Mouse (Mus musculus): ENCODE results near the gene Uncx. TPM values are rescaled to one million over a fixed set of nuclear protein-coding genes. Genes with fewer than 3 reads are reported as not detected.

Uncx gene
- polyA plus RNA-seq, 1 experiment from 2014 or later = 18.8 TPM

- Histone ChIP-seq H3K36me3 (no peaks in the 10 kb centered on the region), H3K27me3 (ENCODE audit: low read depth, poor library complexity, severe bottlenecking) (peaks cover 35% of the 10 kb centered on the region), H3K27ac (replicated peaks) (no peak overlapping the region), H3K4me1 (no peaks in the 10 kb centered on the region), H3K9me3 (replicated peaks) (0 out of 2 replicates have a peak, but pooled peaks cover 4% of the 10 kb centered on the region), H3K4me3 (no peak overlapping the region)
- DNase-seq (ENCODE audit: low spot score) = no peak
- WGBS = 83% methylated on average over 10 of the region's 10 CpGs
These were observed 21.3 kb upstream of the Uncx start for GRCm38 (mm10) chr5:139521987-139522386.

GRCm38 (mm10) chr5:139528851-139529250, 14.4 kb upstream of the Uncx start:
- Histone ChIP-seq H3K27ac (replicated peaks) (no peak overlapping the region), H3K27me3 (ENCODE audit: low read depth, poor library complexity, severe bottlenecking) (peaks cover 82% of the 10 kb centered on the region), H3K36me3 (no peaks in the 10 kb centered on the region), H3K4me3 (no peak overlapping the region), H3K4me1 (peaks cover 12% of the 10 kb centered on the region), H3K9me3 (replicated peaks) (no peaks in the 10 kb centered on the region)
- 75% methylated on average over 7 of the region's 7 CpGs for WGBS
- no peak for DNase-seq (ENCODE audit: low spot score)

- Histone ChIP-seq H3K4me1 (peaks cover 59% of the 10 kb centered on the region), H3K9me3 (replicated peaks) (no peaks in the 10 kb centered on the region), H3K27ac (replicated peaks) (peak overlapping the region; percentile 79), H3K4me3 (peak overlapping the region; percentile 35), H3K27me3 (ENCODE audit: low read depth, poor library complexity, severe bottlenecking) (peaks cover 96% of the 10 kb centered on the region), H3K36me3 (no peaks in the 10 kb centered on the region)
- peak; percentile 81 for DNase-seq (ENCODE audit: low spot score)
- WGBS = 1% methylated on average over 34 of the region's 34 CpGs
These were observed 7.8 kb upstream of the Uncx start for GRCm38 (mm10) chr5:139535386-139535919.

GRCm38 (mm10) chr5:139536211-139536910, 6.9 kb upstream of the Uncx start:
- no peaks in the 10 kb centered on the region for H3K9me3 ChIP-seq (replicated peaks)
- H3K36me3 ChIP-seq = no peaks in the 10 kb centered on the region
- H3K4me3 ChIP-seq = peak overlapping the region; percentile 15; the same call in 1 of the 2 replicates
- peak; percentile 84 for DNase-seq (ENCODE audit: low spot score)
- H3K4me1 ChIP-seq = peaks cover 66% of the 10 kb centered on the region
- peak overlapping the region; percentile 79 for H3K27ac ChIP-seq (replicated peaks)
- 1% methylated on average over 26 of the region's 26 CpGs for WGBS
- peaks cover 99% of the 10 kb centered on the region for H3K27me3 ChIP-seq (ENCODE audit: low read depth, poor library complexity, severe bottlenecking)

- H3K36me3 ChIP-seq = no peaks in the 10 kb centered on the region
- H3K9me3 ChIP-seq (replicated peaks) = no peaks in the 10 kb centered on the region
- peak; percentile 65 for DNase-seq (ENCODE audit: low spot score)
- H3K27ac ChIP-seq (replicated peaks) = peak overlapping the region; percentile 79
- WGBS = 1% methylated on average over 18 of the region's 18 CpGs
- peaks cover 66% of the 10 kb centered on the region for H3K4me1 ChIP-seq
- H3K27me3 ChIP-seq (ENCODE audit: low read depth, poor library complexity, severe bottlenecking) = peaks cover 99% of the 10 kb centered on the region
- peak overlapping the region; percentile 15; the same call in 1 of the 2 replicates for H3K4me3 ChIP-seq
These were observed 6.2 kb upstream of the Uncx start for GRCm38 (mm10) chr5:139536911-139537738.

GRCm38 (mm10) chr5:139537739-139538135, 5.6 kb upstream of the Uncx start:
- H3K4me3 ChIP-seq = no peak overlapping the region
- peaks cover 63% of the 10 kb centered on the region for H3K4me1 ChIP-seq
- peaks cover 99% of the 10 kb centered on the region for H3K27me3 ChIP-seq (ENCODE audit: low read depth, poor library complexity, severe bottlenecking)
- H3K27ac ChIP-seq (replicated peaks) = peak overlapping the region; percentile 69
- 10% methylated on average over 3 of the region's 3 CpGs for WGBS
- no peaks in the 10 kb centered on the region for H3K36me3 ChIP-seq
- no peaks in the 10 kb centered on the region for H3K9me3 ChIP-seq (replicated peaks)
- DNase-seq (ENCODE audit: low spot score) = peak; percentile 42

GRCm38 (mm10) chr5:139541151-139542042, 1.9 kb upstream of the Uncx start:
- H3K4me3 ChIP-seq = peak overlapping the region; percentile 41
- no peaks in the 10 kb centered on the region for H3K9me3 ChIP-seq (replicated peaks)
- H3K4me1 ChIP-seq = peaks cover 76% of the 10 kb centered on the region
- peaks cover 100% of the 10 kb centered on the region for H3K27me3 ChIP-seq (ENCODE audit: low read depth, poor library complexity, severe bottlenecking)
- H3K36me3 ChIP-seq = no peaks in the 10 kb centered on the region
- peak; percentile 69 for DNase-seq (ENCODE audit: low spot score)
- WGBS = under 1% methylated on average over 44 of the region's 44 CpGs
- peak overlapping the region; percentile 81; the same call in 1 of the 2 replicates for H3K27ac ChIP-seq (replicated peaks)

- Histone ChIP-seq H3K27me3 (ENCODE audit: low read depth, poor library complexity, severe bottlenecking) (peaks cover 100% of the 10 kb centered on the region), H3K9me3 (replicated peaks) (no peaks in the 10 kb centered on the region), H3K4me3 (peak overlapping the region; percentile 1; the same call in 1 of the 2 replicates), H3K36me3 (peaks cover 2% of the 10 kb centered on the region; the same call in 1 of the 2 replicates), H3K4me1 (peaks cover 75% of the 10 kb centered on the region), H3K27ac (replicated peaks) (no peak overlapping the region)
- WGBS = 0% methylated on average over 1 of the region's 1 CpGs
- peak; percentile 37 for DNase-seq (ENCODE audit: low spot score)
These were observed 1.3 kb upstream of the Uncx start for GRCm38 (mm10) chr5:139542043-139542365.

GRCm38 (mm10) chr5:139542556-139542955, 738 bp upstream of the Uncx start:
- 0% methylated on average over 5 of the region's 5 CpGs for WGBS
- DNase-seq (ENCODE audit: low spot score) = no peak
- Histone ChIP-seq H3K27ac (replicated peaks) (no peak overlapping the region; the same call in 1 of the 2 replicates), H3K27me3 (ENCODE audit: low read depth, poor library complexity, severe bottlenecking) (peaks cover 100% of the 10 kb centered on the region), H3K4me3 (peak overlapping the region; percentile 53; the same call in 1 of the 2 replicates), H3K9me3 (replicated peaks) (no peaks in the 10 kb centered on the region), H3K4me1 (peaks cover 75% of the 10 kb centered on the region), H3K36me3 (peaks cover 8% of the 10 kb centered on the region; the same call in 1 of the 2 replicates)

- Histone ChIP-seq H3K27ac (replicated peaks) (peak overlapping the region; percentile 79), H3K27me3 (ENCODE audit: low read depth, poor library complexity, severe bottlenecking) (peaks cover 100% of the 10 kb centered on the region), H3K9me3 (replicated peaks) (no peaks in the 10 kb centered on the region), H3K4me3 (peak overlapping the region; percentile 53), H3K36me3 (peaks cover 8% of the 10 kb centered on the region; the same call in 1 of the 2 replicates), H3K4me1 (peaks cover 69% of the 10 kb centered on the region)
- peak; percentile 64 for DNase-seq (ENCODE audit: low spot score)
- under 1% methylated on average over 71 of the region's 71 CpGs for WGBS
These were observed 466 bp downstream of the Uncx start for GRCm38 (mm10) chr5:139543650-139544270.

GRCm38 (mm10) chr5:139544271-139545135, 1.2 kb downstream of the Uncx start:
- DNase-seq (ENCODE audit: low spot score) = peak; percentile 59
- Histone ChIP-seq H3K4me3 (peak overlapping the region; percentile 53), H3K4me1 (peaks cover 65% of the 10 kb centered on the region), H3K9me3 (replicated peaks) (no peaks in the 10 kb centered on the region), H3K27me3 (ENCODE audit: low read depth, poor library complexity, severe bottlenecking) (peaks cover 100% of the 10 kb centered on the region), H3K36me3 (peaks cover 8% of the 10 kb centered on the region; the same call in 1 of the 2 replicates), H3K27ac (replicated peaks) (peak overlapping the region; percentile 79)
- under 1% methylated on average over 54 of the region's 54 CpGs for WGBS

All from midbrain, embryonic 10.5 days (tissue).